Mouse (Mus musculus) myocyte (in vitro differentiated cells): Measurements from ENCODE around the gene Vstm4.

Source experiments
- CEBPB ChIP-seq: IDR thresholded peaks from 2 replicates; pipeline ENCODE4 v1.6.1; 2011; ENCODE audit warnings: mild to moderate bottlenecking, moderate library complexity; ENCODE audit not compliant: poor library complexity, insufficient read depth, severe bottlenecking
- E2F4 ChIP-seq: IDR thresholded peaks from one replicate; pipeline ENCODE4 v1.6.1; 2011; ENCODE audit warnings: mild to moderate bottlenecking, control low read depth, moderate library complexity; ENCODE audit not compliant: insufficient read depth
- MAX ChIP-seq: IDR thresholded peaks from one replicate; pipeline ENCODE4 v1.6.1; 2011; ENCODE audit warnings: low read depth, mild to moderate bottlenecking, control low read depth
- MYOG ChIP-seq, 3 experiments: IDR thresholded peaks; one replicate each; pipeline ENCODE4 v1.6.1; 2011; ENCODE audit warnings: control low read depth in 2 of 3, low read depth in 2 of 3, mild to moderate bottlenecking in 2 of 3; ENCODE audit not compliant: insufficient read length in 2 of 3, control insufficient read depth in 1 of 3, insufficient read depth in 1 of 3
- POLR2A ChIP-seq: IDR thresholded peaks from one replicate; pipeline ENCODE4 v1.6.1; 2011; ENCODE audit warnings: low read depth, mild to moderate bottlenecking, control low read depth, moderate library complexity; ENCODE audit not compliant: insufficient read length
- POLR2AphosphoS2 ChIP-seq: IDR thresholded peaks from one replicate; pipeline ENCODE4 v1.6.1; 2011; ENCODE audit warnings: low read depth, control low read depth; ENCODE audit not compliant: insufficient read length
- REST ChIP-seq: IDR thresholded peaks from one replicate; pipeline ENCODE4 v1.6.1; 2011; ENCODE audit warnings: mild to moderate bottlenecking, control low read depth, moderate library complexity; ENCODE audit not compliant: insufficient read depth, insufficient read length
- SRF ChIP-seq: IDR thresholded peaks from one replicate; pipeline ENCODE4 v1.6.1; 2011; ENCODE audit warnings: low read depth; ENCODE audit not compliant: control insufficient read depth, insufficient read length
- TCF12 ChIP-seq: IDR thresholded peaks from one replicate; pipeline ENCODE4 v1.6.1; 2011; ENCODE audit warnings: mild to moderate bottlenecking, control low read depth; ENCODE audit not compliant: poor library complexity, insufficient read depth, severe bottlenecking
- TCF3 ChIP-seq: IDR thresholded peaks from one replicate; pipeline ENCODE4 v1.6.1; 2011; ENCODE audit warnings: low read depth, control low read depth; ENCODE audit not compliant: insufficient read length
- USF1 ChIP-seq: IDR thresholded peaks from one replicate; pipeline ENCODE4 v1.6.1; 2011; ENCODE audit warnings: low read depth, mild to moderate bottlenecking, control low read depth, moderate library complexity

- TF ChIP-seq USF1 (no peak), POLR2A (no peak), POLR2AphosphoS2 (no peak), TCF3 (no peak), MAX (no peak), E2F4 (no peak), MYOG (IDR thresholded peaks at IDR 0.05; ENCODE audit: control insufficient read depth in 1 of 3, insufficient read depth in 1 of 3, insufficient read length in 2 of 3, low read depth in 2 of 3) (no peak), TCF12 (no peak), CEBPB (no peak), SRF (no peak), REST (no peak)
These were observed 40.3 kb downstream of the Vstm4 start for GRCm38 (mm10) chr14:32896896-32897295.
